In the genomic region with DNA sequence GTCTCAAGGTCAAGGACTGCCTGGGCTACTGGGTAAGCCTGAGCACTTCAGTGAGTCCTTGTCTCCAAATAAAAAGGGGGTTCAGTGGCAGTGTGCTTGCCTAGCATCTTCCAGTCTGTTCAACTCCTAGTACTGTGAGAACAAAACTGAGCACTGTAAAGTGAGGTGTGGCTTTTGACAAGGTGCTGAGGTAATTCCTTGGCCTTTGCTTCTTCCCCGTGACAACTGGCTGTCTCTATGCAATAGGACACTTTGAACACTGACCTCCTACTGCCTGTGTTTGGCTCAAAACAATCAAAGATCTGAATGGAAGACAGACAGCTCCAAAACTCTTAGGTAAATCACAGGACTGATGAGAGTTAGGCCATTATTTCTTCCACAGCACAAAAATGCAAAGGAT, we compare ENCODE assay signal across 20 mouse cellular contexts.
DNase-seq lines count a peak whose midpoint lies in the region; ATAC-seq and TF ChIP-seq lines count a peak whose summit lies in the region.
"Had no signal": no experiment of that assay in that cellular context is flagged by ENCODE, and none has a peak within 500 bp of the region (broad histone marks: within the 10 kb centered on the region; RNA-seq: fewer than 3 reads in every experiment).

No protein-coding gene starts in this region.

- H3K36me3 ChIP-seq in intestine, embryonic 16.5 days (ENCODE audit: control insufficient read depth, insufficient read depth, low read length) = no peaks in the 10 kb centered on the region
- H3K36me3 ChIP-seq in intestine, embryonic 15.5 days = no peaks in the 10 kb centered on the region
- no peaks in the 10 kb centered on the region for H3K36me3 ChIP-seq in midbrain, embryonic 11.5 days (ENCODE audit: control insufficient read depth, insufficient read depth, low read length)
- H3K36me3 ChIP-seq in midbrain, embryonic 10.5 days = peaks cover 5% of the 10 kb centered on the region; the same call in 1 of the 2 replicates
- no peaks in the 10 kb centered on the region for H3K36me3 ChIP-seq in thymus, adult 2 months (ENCODE audit: control insufficient read depth, insufficient read depth, low read length)
- H3K36me3 ChIP-seq: embryonic facial prominence, embryonic 10.5 days; embryonic facial prominence, embryonic 12.5 days; forebrain, embryonic 15.5 days had no signal

- no peaks in the 10 kb centered on the region for H3K27me3 ChIP-seq in intestine, embryonic 16.5 days (replicated peaks; ENCODE audit: control insufficient read depth, insufficient read depth, low read length)
- H3K27me3 ChIP-seq in intestine, embryonic 15.5 days (replicated peaks) = no peaks in the 10 kb centered on the region
- H3K27me3 ChIP-seq in midbrain, embryonic 11.5 days (ENCODE audit: control insufficient read depth, insufficient read depth, low read length) = no peaks in the 10 kb centered on the region
- no peaks in the 10 kb centered on the region for H3K27me3 ChIP-seq in midbrain, embryonic 10.5 days (ENCODE audit: low read depth, poor library complexity, severe bottlenecking)
- no peaks in the 10 kb centered on the region for H3K27me3 ChIP-seq in thymus, adult 2 months (ENCODE audit: control insufficient read depth, insufficient read depth, low read length)
- H3K27me3 ChIP-seq: embryonic facial prominence, embryonic 12.5 days; forebrain, embryonic 13.5 days; forebrain, embryonic 15.5 days had no signal

- TF ChIP-seq POLR2A in thymus, adult 2 months (IDR thresholded peaks at IDR 0.05; ENCODE audit: control insufficient read depth, extremely low read depth, insufficient read depth, low read length, poor library complexity) = no peak

- DNase-seq in midbrain, embryonic 11.5 days (ENCODE audit: low spot score, missing footprints) = peak; percentile 44
- no peak for DNase-seq in midbrain, embryonic 10.5 days (ENCODE audit: low spot score)
- no peak for DNase-seq in thymus, adult 2 months
- no peak for DNase-seq in thymus, postnatal 0 days (ENCODE audit: low spot score)
- peak; percentile 25 for DNase-seq in yolk sac, embryonic 10.5 days (ENCODE audit: low spot score)
- DNase-seq in urinary bladder, adult 18-20 months (ENCODE audit: low spot score in 2 of 2) = no peak
- DNase-seq: adrenal gland, adult 2 months; adrenal gland, postnatal 10 days; adrenal gland, postnatal 25 days; cerebellum, adult 11-12 months; cerebellum, adult 2 months; cerebellum, adult 9-10 months; cerebellum, postnatal 10 days; cerebellum, postnatal 25 days had no signal

- H3K9ac ChIP-seq in intestine, embryonic 16.5 days (ENCODE audit: low read depth, low read length) = no peak overlapping the region
- H3K9ac ChIP-seq in intestine, embryonic 15.5 days = no peak overlapping the region
- no peak overlapping the region for H3K9ac ChIP-seq in midbrain, embryonic 11.5 days (ENCODE audit: low read length)
- H3K9ac ChIP-seq: embryonic facial prominence, embryonic 12.5 days; forebrain, embryonic 13.5 days; forebrain, embryonic 15.5 days had no signal

- no peaks in the 10 kb centered on the region for H3K9me3 ChIP-seq in intestine, embryonic 16.5 days (ENCODE audit: control insufficient read depth, low read length)
- H3K9me3 ChIP-seq in intestine, embryonic 15.5 days = no peaks in the 10 kb centered on the region
- H3K9me3 ChIP-seq in midbrain, embryonic 11.5 days (ENCODE audit: control insufficient read depth, low read length) = no peaks in the 10 kb centered on the region
- H3K9me3 ChIP-seq in midbrain, embryonic 10.5 days (replicated peaks) = no peaks in the 10 kb centered on the region
- H3K9me3 ChIP-seq: embryonic facial prominence, embryonic 10.5 days; embryonic facial prominence, embryonic 12.5 days; forebrain, embryonic 13.5 days; forebrain, embryonic 15.5 days had no signal

- no peak overlapping the region for H3K27ac ChIP-seq in intestine, embryonic 16.5 days (ENCODE audit: low read length)
- H3K27ac ChIP-seq in intestine, embryonic 15.5 days = no peak overlapping the region
- no peak overlapping the region for H3K27ac ChIP-seq in midbrain, embryonic 11.5 days (ENCODE audit: low read depth, low read length)
- no peak overlapping the region for H3K27ac ChIP-seq in midbrain, embryonic 10.5 days (replicated peaks)
- peak overlapping the region; percentile 24; the same call in 1 of the 2 replicates for H3K27ac ChIP-seq in thymus, adult 2 months (ENCODE audit: control insufficient read depth, insufficient read depth, low read length)
- H3K27ac ChIP-seq: embryonic facial prominence, embryonic 10.5 days; embryonic facial prominence, embryonic 12.5 days; forebrain, embryonic 13.5 days; forebrain, embryonic 15.5 days had no signal

- TF ChIP-seq CTCF in thymus, adult 2 months (IDR thresholded peaks at IDR 0.05; ENCODE audit: borderline replicate concordance, control insufficient read depth, extremely low read depth, insufficient read depth, low read length, poor library complexity) = no peak

- peak; percentile 52; the same call in 1 of the 2 replicates for ATAC-seq in intestine, embryonic 16.5 days
- no peak for ATAC-seq in intestine, embryonic 15.5 days
- no peak for ATAC-seq in midbrain, embryonic 11.5 days (ENCODE audit: low FRiP score)
- ATAC-seq: forebrain, embryonic 13.5 days; forebrain, embryonic 15.5 days had no signal

- H3K4me2 ChIP-seq in intestine, embryonic 16.5 days (ENCODE audit: low read depth, low read length) = no peak overlapping the region
- no peak overlapping the region for H3K4me2 ChIP-seq in intestine, embryonic 15.5 days (replicated peaks)
- no peak overlapping the region for H3K4me2 ChIP-seq in midbrain, embryonic 11.5 days
- H3K4me2 ChIP-seq: embryonic facial prominence, embryonic 12.5 days; forebrain, embryonic 13.5 days; forebrain, embryonic 15.5 days had no signal

- 68% methylated on average over 1 of the region's 1 CpGs for WGBS in intestine, embryonic 16.5 days
- whole genome bisulfite sequencing in intestine, embryonic 15.5 days = 47% methylated on average over 1 of the region's 1 CpGs
- WGBS in midbrain, embryonic 11.5 days = 50% methylated on average over 1 of the region's 1 CpGs
- WGBS in midbrain, embryonic 10.5 days = 72% methylated on average over 1 of the region's 1 CpGs
- 87% methylated on average over 1 of the region's 1 CpGs for WGBS in thymus, adult 2 months

- H3K4me3 ChIP-seq in intestine, embryonic 16.5 days (ENCODE audit: low read length) = no peak overlapping the region
- no peak overlapping the region for H3K4me3 ChIP-seq in intestine, embryonic 15.5 days (replicated peaks)
- H3K4me3 ChIP-seq in midbrain, embryonic 11.5 days (ENCODE audit: low read depth, low read length) = no peak overlapping the region
- no peak overlapping the region for H3K4me3 ChIP-seq in midbrain, embryonic 10.5 days
- no peak overlapping the region for H3K4me3 ChIP-seq in thymus, adult 2 months (ENCODE audit: control insufficient read depth, insufficient read depth, low read length)
- H3K4me3 ChIP-seq: embryonic facial prominence, embryonic 10.5 days; embryonic facial prominence, embryonic 12.5 days; forebrain, embryonic 13.5 days; forebrain, embryonic 15.5 days had no signal

- peaks cover 7% of the 10 kb centered on the region; the same call in 1 of the 2 replicates for H3K4me1 ChIP-seq in intestine, embryonic 16.5 days (ENCODE audit: control insufficient read depth, insufficient read depth, low read length)
- H3K4me1 ChIP-seq in intestine, embryonic 15.5 days (replicated peaks) = peaks cover 8% of the 10 kb centered on the region
- peaks cover 4% of the 10 kb centered on the region; the same call in 1 of the 2 replicates for H3K4me1 ChIP-seq in midbrain, embryonic 11.5 days (ENCODE audit: control insufficient read depth, insufficient read depth, low read length)
- peaks cover 25% of the 10 kb centered on the region for H3K4me1 ChIP-seq in midbrain, embryonic 10.5 days
- H3K4me1 ChIP-seq in thymus, adult 2 months (replicated peaks; ENCODE audit: control insufficient read depth, insufficient read depth, low read length) = peaks cover 57% of the 10 kb centered on the region

Comparison
In these comparisons a context has a peak if more than half of its experiments do, and no peak if none do; other contexts are left out.
1. DNase-seq: peak in midbrain, embryonic 11.5 days (single experiment) and yolk sac, embryonic 10.5 days (single experiment); none in midbrain, embryonic 10.5 days (single experiment), thymus, adult 2 months (single experiment), thymus, postnatal 0 days (single experiment) and urinary bladder, adult 18-20 months (0 of 2).